Mouse (Mus musculus): ENCODE results near the gene Tex35. TPM values are rescaled to one million over a fixed set of nuclear protein-coding genes. Genes with fewer than 3 reads are reported as not detected.

The Tex35 gene
- total RNA-seq, 1 experiment from 2014 or later: not detected

- DNase-seq: peak; percentile 42
These were observed 27.2 kb downstream of the Tex35 start for GRCm38 (mm10) chr1:157081076-157081804.

GRCm38 (mm10) chr1:157080071-157080470 lies 28.4 kb downstream of the Tex35 start:
- DNase-seq: no peak

GRCm38 (mm10) chr1:157079384-157080025 lies 29.0 kb downstream of the Tex35 start:
- DNase-seq: peak; percentile 80

GRCm38 (mm10) chr1:157076781-157077705 lies 31.4 kb downstream of the Tex35 start:
- peak; percentile 96 for DNase-seq

- peak; percentile 89 for DNase-seq
These were observed 32.2 kb downstream of the Tex35 start for GRCm38 (mm10) chr1:157076257-157076656.

- peak; percentile 85 for DNase-seq
These were observed 33.5 kb downstream of the Tex35 start for GRCm38 (mm10) chr1:157074937-157075336.

GRCm38 (mm10) chr1:157074371-157074770 lies 34.1 kb downstream of the Tex35 start:
- no peak for DNase-seq

- peak; percentile 69 for DNase-seq
These were observed 34.9 kb downstream of the Tex35 start for GRCm38 (mm10) chr1:157073592-157073991.

GRCm38 (mm10) chr1:157069181-157069828 lies 39.2 kb downstream of the Tex35 start:
- no peak for DNase-seq

GRCm38 (mm10) chr1:157068316-157068715 lies 40.2 kb downstream of the Tex35 start:
- DNase-seq: no peak

GRCm38 (mm10) chr1:157065819-157066730 lies 42.4 kb downstream of the Tex35 start:
- DNase-seq: no peak

- DNase-seq: peak; percentile 50
These were observed 45.0 kb downstream of the Tex35 start for GRCm38 (mm10) chr1:157063318-157064115.

GRCm38 (mm10) chr1:157062445-157062825 lies 46.0 kb downstream of the Tex35 start:
- DNase-seq: peak; percentile 39

- DNase-seq: no peak
These were observed 46.6 kb downstream of the Tex35 start for GRCm38 (mm10) chr1:157061800-157062444.

- DNase-seq: no peak
These were observed 47.3 kb downstream of the Tex35 start for GRCm38 (mm10) chr1:157061170-157061569.

- DNase-seq: no peak
These were observed 47.9 kb downstream of the Tex35 start for GRCm38 (mm10) chr1:157060441-157061135.

- DNase-seq: no peak
These were observed 52.6 kb downstream of the Tex35 start for GRCm38 (mm10) chr1:157055901-157056300.

GRCm38 (mm10) chr1:157055288-157055831 lies 53.1 kb downstream of the Tex35 start:
- no peak for DNase-seq

- DNase-seq: no peak
These were observed 53.8 kb downstream of the Tex35 start for GRCm38 (mm10) chr1:157054659-157055058.
